Mouse (Mus musculus) heart, adult 2 months (tissue): ENCODE data around the gene Cd180.
A peak's percentile ranks its signal among the peaks of the same experiment; 100 is the strongest.

ENCODE experiments used
- CTCF ChIP-seq: fragments of 200-600 bp; IDR thresholded peaks from 2 replicates; pipeline ENCODE4 v1.8.1; 2022; ENCODE audit warnings: antibody characterized with exemption, mild to moderate bottlenecking, moderate library complexity
- EP300 ChIP-seq: fragments of 200-500 bp; IDR thresholded peaks from 2 replicates; pipeline ENCODE4 v1.6.1; 2011; ENCODE audit warnings: low read depth, low read length, control low read depth; ENCODE audit not compliant: insufficient read depth

GRCm38 (mm10) chr13:102678482-102678881 lies 14.9 kb upstream of the Cd180 start:
- TF ChIP-seq EP300, result peak; percentile 79
- peak; percentile 96 for TF ChIP-seq CTCF
